Mouse (Mus musculus) forebrain, embryonic 14.5 days (tissue): Measurements from ENCODE around the gene Tnk2. TPM values are rescaled to one million over a fixed set of nuclear protein-coding genes. Genes with fewer than 3 reads are reported as not detected.

ENCODE experiments used
- ATAC-seq: fragments of 200-750 bp; cut with Nextera tagmentation; 2 replicates; pipeline ENCODE4 v1.8.0; 2017; ENCODE audit warnings: mild to moderate bottlenecking, moderate library complexity
- DNase-seq: peaks from one replicate; pipeline ENCODE4 v3.0.0-alpha.2; 2015; ENCODE audit warnings: low spot score
- H3K27ac ChIP-seq: fragments of 300-500 bp; sonication (generic); 2 replicates; pipeline ENCODE4 v1.5.1; 2014; ENCODE audit warnings: low read depth, mild to moderate bottlenecking, control low read depth, low read length, moderate library complexity
- H3K27me3 ChIP-seq: fragments of 300-500 bp; sonication (generic); replicated peaks from 2 replicates; pipeline ENCODE4 v1.6.1; 2014; ENCODE audit warnings: low read length, control low read depth, mixed read lengths; ENCODE audit not compliant: control insufficient read depth, insufficient read depth
- H3K36me3 ChIP-seq: fragments of 300-500 bp; sonication (generic); 2 replicates; pipeline ENCODE4 v1.6.1; 2014; ENCODE audit warnings: low read length, control low read depth; ENCODE audit not compliant: control insufficient read depth, insufficient read depth
- H3K4me1 ChIP-seq: fragments of 300-500 bp; sonication (generic); 2 replicates; pipeline ENCODE4 v1.6.1; 2014; ENCODE audit warnings: antibody characterized with exemption, low read length, control low read depth; ENCODE audit not compliant: control insufficient read depth, insufficient read depth
- H3K4me2 ChIP-seq: fragments of 300-500 bp; sonication (generic); 2 replicates; pipeline ENCODE4 v1.6.1; 2014; ENCODE audit warnings: mild to moderate bottlenecking, control low read depth, low read length
- H3K4me3 ChIP-seq: fragments of 300-500 bp; sonication (generic); 2 replicates; pipeline ENCODE4 v1.5.1; 2014; ENCODE audit warnings: low read depth, low read length, control low read depth
- H3K9ac ChIP-seq: fragments of 300-500 bp; sonication (generic); 2 replicates; pipeline ENCODE4 v1.6.1; 2014; ENCODE audit warnings: mild to moderate bottlenecking, low read length, control low read depth, moderate library complexity
- H3K9me3 ChIP-seq: fragments of 300-500 bp; sonication (generic); replicated peaks from 2 replicates; pipeline ENCODE4 v1.6.1; 2016; ENCODE audit warnings: low read length, control low read depth, mixed read lengths; ENCODE audit not compliant: control insufficient read depth
- WGBS: fragments of 180-500 bp; shearing (Covaris S2); extraction: QIAGEN DNeasy Blood & Tissue Kit; methylation state at CpG from one replicate; pipeline ENCODE4 v1.1.7; 2014; 5-methylcytosine and 5-hydroxymethylcytosine counted together
- polyA plus RNA-seq: library from polyadenylated mRNA; unstranded; fragments of >200 nt; fragmentation: Nextera tagmentation; extraction: Ambion mirVana; gene quantifications from 2 replicates; pipeline ENCODE4 v1.2.1, GENCODE M21; 2014

Gene Tnk2
- polyA plus RNA-seq, 1 experiment from 2014 or later, result 11.2 TPM

DNA sequence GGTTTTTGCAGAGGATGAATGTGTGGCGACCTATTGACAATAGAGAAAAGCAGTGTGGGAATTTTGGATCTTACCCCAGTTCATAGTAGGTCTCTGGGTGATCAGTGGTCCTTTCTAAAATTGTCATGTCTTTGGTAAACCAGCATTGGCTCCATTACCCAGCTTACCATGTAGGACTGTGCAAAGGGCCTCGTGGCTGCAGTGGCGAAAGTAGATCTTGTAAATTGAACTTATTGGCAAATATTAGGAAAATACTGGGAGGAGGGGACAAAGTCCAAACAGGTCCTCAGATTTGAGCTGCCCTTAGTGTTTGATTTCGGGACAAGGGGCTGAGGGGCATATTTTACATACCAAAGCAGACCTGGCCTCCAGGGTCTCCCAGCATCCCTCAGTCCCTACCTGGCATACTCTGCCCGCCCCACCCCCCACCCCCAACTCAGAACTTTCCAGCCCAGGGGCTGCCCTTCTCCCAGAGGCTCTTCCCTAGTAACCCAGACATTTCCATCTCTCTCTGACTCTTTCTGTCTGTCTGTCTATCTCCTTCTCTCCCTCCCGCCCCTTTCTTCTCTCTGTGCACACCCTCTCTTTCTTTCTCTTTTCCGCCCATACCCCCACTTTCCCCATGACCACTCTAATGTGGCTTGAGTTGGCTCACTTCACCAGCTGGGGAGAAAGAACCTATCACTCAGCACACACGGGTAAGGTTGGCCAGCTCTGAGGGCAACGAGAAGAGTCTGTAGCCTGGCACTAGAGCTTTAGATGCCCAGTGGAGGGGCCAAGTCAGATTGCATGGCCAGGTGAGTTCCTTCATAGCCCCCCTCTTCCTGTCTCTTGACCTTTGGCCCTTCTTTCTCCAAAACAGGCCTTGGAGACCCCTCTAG, 23.2 kb downstream of the Tnk2 start:
- H3K4me1 ChIP-seq, result peaks cover 24% of the 10 kb centered on the region
- no peaks in the 10 kb centered on the region for H3K9me3 ChIP-seq
- H3K27ac ChIP-seq, result no peak overlapping the region
- H3K9ac ChIP-seq, result no peak overlapping the region
- ATAC-seq (no peak), DNase-seq (no peak)
- 65% methylated on average over 9 of the region's 9 CpGs for WGBS
- H3K27me3 ChIP-seq, result no peaks in the 10 kb centered on the region
- no peak overlapping the region for H3K4me3 ChIP-seq
- peaks cover 42% of the 10 kb centered on the region for H3K36me3 ChIP-seq
- no peak overlapping the region for H3K4me2 ChIP-seq

DNA sequence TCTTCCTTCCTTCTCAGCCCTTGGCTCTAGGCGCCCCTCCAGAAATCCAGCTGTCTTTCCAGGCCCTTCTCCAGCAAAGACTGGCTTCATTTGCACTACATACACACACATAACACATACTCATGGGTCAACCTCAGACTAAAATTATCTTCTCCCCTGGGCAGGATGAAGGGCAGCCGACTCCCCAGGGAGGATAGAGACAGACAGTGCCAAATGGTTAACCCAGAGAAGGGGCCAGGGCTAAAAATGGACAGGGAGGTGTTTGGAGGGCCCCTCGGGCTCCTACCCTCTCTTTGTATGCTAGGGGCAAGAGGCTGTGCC, 23.8 kb downstream of the Tnk2 start:
- Histone ChIP-seq H3K36me3 (peaks cover 48% of the 10 kb centered on the region), H3K9me3 (no peaks in the 10 kb centered on the region), H3K27me3 (no peaks in the 10 kb centered on the region), H3K4me1 (peaks cover 18% of the 10 kb centered on the region), H3K27ac (no peak overlapping the region), H3K4me2 (no peak overlapping the region), H3K9ac (no peak overlapping the region), H3K4me3 (no peak overlapping the region)
- no peak for ATAC-seq
- WGBS, result 89% methylated on average over 3 of the region's 3 CpGs
- no peak for DNase-seq

GRCm38 (mm10) chr16:32668030-32668429, 24.4 kb downstream of the Tnk2 start:
- no peaks in the 10 kb centered on the region for H3K9me3 ChIP-seq
- no peak overlapping the region for H3K27ac ChIP-seq
- H3K4me1 ChIP-seq, result peaks cover 15% of the 10 kb centered on the region
- H3K4me3 ChIP-seq, result no peak overlapping the region
- ATAC-seq, result no peak
- H3K27me3 ChIP-seq, result no peaks in the 10 kb centered on the region
- no peak for DNase-seq
- H3K9ac ChIP-seq, result no peak overlapping the region
- H3K36me3 ChIP-seq, result peaks cover 54% of the 10 kb centered on the region
- 59% methylated on average over 10 of the region's 10 CpGs for WGBS
- H3K4me2 ChIP-seq, result no peak overlapping the region

GRCm38 (mm10) chr16:32668472-32668871, 24.8 kb downstream of the Tnk2 start:
- Histone ChIP-seq H3K4me1 (peaks cover 10% of the 10 kb centered on the region), H3K4me3 (no peak overlapping the region), H3K36me3 (peaks cover 58% of the 10 kb centered on the region), H3K9me3 (no peaks in the 10 kb centered on the region), H3K27ac (no peak overlapping the region), H3K27me3 (no peaks in the 10 kb centered on the region), H3K9ac (no peak overlapping the region), H3K4me2 (no peak overlapping the region)
- ATAC-seq (no peak), DNase-seq (no peak)
- WGBS, result 68% methylated on average over 4 of the region's 4 CpGs

DNA sequence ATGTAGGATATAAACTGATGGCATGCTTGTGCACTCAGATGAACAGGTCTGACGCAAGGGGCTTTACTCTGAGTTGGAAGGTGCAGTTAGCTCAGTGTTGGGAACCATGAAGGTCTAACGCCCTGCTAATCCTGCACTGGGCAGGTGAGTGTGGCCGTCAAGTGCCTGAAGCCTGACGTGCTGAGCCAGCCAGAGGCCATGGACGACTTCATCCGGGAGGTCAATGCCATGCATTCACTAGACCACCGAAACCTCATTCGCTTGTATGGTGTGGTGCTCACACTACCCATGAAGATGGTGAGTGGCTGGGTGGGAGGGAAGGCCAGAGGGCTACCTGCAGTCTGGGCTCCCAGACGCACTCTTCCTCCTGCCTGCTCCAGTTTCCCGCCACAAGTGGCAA, 25.6 kb downstream of the Tnk2 start:
- 93% methylated on average over 10 of the region's 10 CpGs for WGBS
- Histone ChIP-seq H3K36me3 (peaks cover 61% of the 10 kb centered on the region), H3K4me2 (no peak overlapping the region)

DNA sequence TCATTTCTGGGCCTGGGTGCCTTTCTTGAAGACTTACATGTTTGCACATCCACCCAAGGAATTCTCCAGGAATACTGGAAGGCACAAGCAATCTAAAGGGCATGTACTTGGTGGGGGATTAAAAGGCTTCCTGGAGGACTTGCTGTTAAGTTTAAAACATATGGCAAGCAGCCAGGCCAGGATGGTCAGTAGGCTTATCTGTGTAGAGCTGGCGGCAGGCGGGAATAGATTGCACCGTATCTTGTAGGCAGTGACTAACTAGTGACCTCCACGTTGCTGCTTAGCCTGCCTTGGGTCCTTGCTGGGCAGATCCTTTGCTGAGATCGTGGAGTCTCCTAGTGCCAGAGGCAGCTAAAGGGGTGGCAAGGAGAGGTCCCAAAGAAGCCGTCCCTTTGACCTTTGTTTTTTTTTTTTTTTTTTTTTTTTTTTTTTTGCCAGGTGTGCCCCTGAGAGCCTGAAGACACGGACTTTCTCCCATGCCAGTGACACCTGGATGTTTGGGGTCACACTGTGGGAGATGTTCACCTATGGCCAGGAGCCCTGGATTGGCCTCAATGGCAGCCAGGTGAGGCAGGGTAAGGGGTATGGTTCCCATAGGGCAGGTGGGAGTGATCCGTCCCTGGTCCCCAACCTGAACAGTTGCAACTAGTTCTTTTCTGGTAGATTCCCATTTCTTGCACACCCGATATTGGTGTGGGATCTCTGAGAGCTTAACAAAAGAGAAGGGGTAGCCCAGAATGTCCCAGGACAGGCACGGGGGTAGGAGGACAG, 26.9 kb downstream of the Tnk2 start:
- H3K9me3 ChIP-seq, result no peaks in the 10 kb centered on the region
- no peak overlapping the region for H3K4me2 ChIP-seq
- no peaks in the 10 kb centered on the region for H3K27me3 ChIP-seq
- WGBS, result 92% methylated on average over 10 of the region's 10 CpGs
- no peak for DNase-seq
- H3K36me3 ChIP-seq, result peaks cover 72% of the 10 kb centered on the region
- no peak overlapping the region for H3K9ac ChIP-seq
- no peak for ATAC-seq
- no peak overlapping the region for H3K27ac ChIP-seq
- H3K4me1 ChIP-seq, result peaks cover 2% of the 10 kb centered on the region; the same call in 1 of the 2 replicates
- H3K4me3 ChIP-seq, result no peak overlapping the region

More for the DNA sequence above, 25.6 kb downstream of the Tnk2 start:
- Histone ChIP-seq H3K27ac (no peak overlapping the region), H3K4me3 (no peak overlapping the region), H3K9me3 (no peaks in the 10 kb centered on the region), H3K4me1 (peaks cover 3% of the 10 kb centered on the region; the same call in 1 of the 2 replicates), H3K27me3 (no peaks in the 10 kb centered on the region), H3K9ac (no peak overlapping the region)
- ATAC-seq (no peak), DNase-seq (no peak)

DNA sequence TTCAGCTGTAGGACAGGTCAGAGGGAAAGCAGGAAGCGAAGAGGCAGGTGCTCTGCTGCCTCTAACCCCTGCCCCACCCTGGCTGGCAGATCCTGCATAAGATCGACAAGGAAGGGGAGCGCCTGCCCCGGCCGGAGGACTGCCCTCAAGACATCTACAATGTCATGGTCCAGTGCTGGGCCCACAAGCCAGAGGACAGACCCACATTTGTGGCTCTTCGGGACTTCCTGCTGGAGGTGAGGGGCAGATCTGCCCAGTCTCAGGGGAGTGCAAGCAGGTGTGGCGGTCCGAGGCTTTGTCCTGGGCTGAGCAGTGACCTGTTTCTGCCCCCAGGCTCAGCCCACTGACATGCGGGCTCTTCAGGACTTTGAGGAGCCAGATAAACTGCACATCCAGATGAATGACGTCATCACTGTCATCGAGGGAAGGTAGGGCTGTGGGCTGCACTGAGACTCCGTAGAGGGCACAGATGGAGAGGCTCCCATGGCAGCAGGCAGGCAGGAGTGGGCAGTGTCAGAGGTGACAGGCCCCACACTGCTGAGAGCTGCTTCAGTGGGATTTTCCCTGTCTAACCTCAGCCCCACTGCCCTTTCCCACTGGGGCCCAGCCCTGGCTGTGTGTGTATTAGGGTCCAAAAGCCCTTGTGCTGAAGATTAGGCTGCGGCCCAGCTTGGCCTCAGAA, 27.7 kb downstream of the Tnk2 start:
- Histone ChIP-seq H3K27ac (no peak overlapping the region), H3K9me3 (no peaks in the 10 kb centered on the region), H3K27me3 (no peaks in the 10 kb centered on the region), H3K9ac (no peak overlapping the region), H3K4me1 (no peaks in the 10 kb centered on the region), H3K36me3 (peaks cover 75% of the 10 kb centered on the region), H3K4me2 (no peak overlapping the region), H3K4me3 (no peak overlapping the region)
- DNase-seq (no peak), ATAC-seq (no peak)
- 94% methylated on average over 13 of the region's 13 CpGs for WGBS

- H3K9me3 ChIP-seq, result no peaks in the 10 kb centered on the region
- no peak for ATAC-seq
- 94% methylated on average over 7 of the region's 7 CpGs for WGBS
- DNase-seq, result no peak
- no peak overlapping the region for H3K4me3 ChIP-seq
- no peak overlapping the region for H3K27ac ChIP-seq
- peaks cover 83% of the 10 kb centered on the region for H3K36me3 ChIP-seq
- no peaks in the 10 kb centered on the region for H3K4me1 ChIP-seq
- H3K4me2 ChIP-seq, result no peak overlapping the region
- H3K27me3 ChIP-seq, result no peaks in the 10 kb centered on the region
- H3K9ac ChIP-seq, result no peak overlapping the region
Measured at GRCm38 (mm10) chr16:32672250-32672649, 28.6 kb downstream of the Tnk2 start.
